Comparison of ENCODE assay signal across 8 mouse cellular contexts in genomic region chr13:95444824-95445223, GRCm38 (mm10). TPM values are rescaled to one million over a fixed set of nuclear protein-coding genes. Genes with fewer than 3 reads are reported as not detected.
DNase-seq lines count a peak whose midpoint lies in the region; ATAC-seq and TF ChIP-seq lines count a peak whose summit lies in the region.

Gene Crhbp (minus strand): TSS chr13:95444924.

- no peaks in the 10 kb centered on the region for H3K36me3 ChIP-seq in kidney, embryonic 16.5 days (ENCODE audit: insufficient read depth, low read length)
- H3K36me3 ChIP-seq in kidney, adult 2 months (ENCODE audit: control insufficient read depth, insufficient read depth, low read length): no peaks in the 10 kb centered on the region
- H3K36me3 ChIP-seq in embryonic facial prominence, embryonic 13.5 days: no peaks in the 10 kb centered on the region
- H3K36me3 ChIP-seq in intestine, postnatal 0 days (ENCODE audit: control insufficient read depth, insufficient read depth): no peaks in the 10 kb centered on the region
- H3K36me3 ChIP-seq in midbrain, embryonic 16.5 days (ENCODE audit: control insufficient read depth, insufficient read depth, low read length): no peaks in the 10 kb centered on the region

- H3K27me3 ChIP-seq in kidney, embryonic 16.5 days (ENCODE audit: insufficient read depth, low read length): peaks cover 35% of the 10 kb centered on the region
- H3K27me3 ChIP-seq in kidney, adult 2 months (replicated peaks; ENCODE audit: control insufficient read depth, insufficient read depth, low read length): peaks cover 1% of the 10 kb centered on the region
- peaks cover 55% of the 10 kb centered on the region for H3K27me3 ChIP-seq in embryonic facial prominence, embryonic 13.5 days
- H3K27me3 ChIP-seq in intestine, postnatal 0 days (replicated peaks; ENCODE audit: control insufficient read depth, insufficient read depth, low read length): peaks cover 23% of the 10 kb centered on the region; the same call in 1 of the 2 replicates
- H3K27me3 ChIP-seq in midbrain, embryonic 16.5 days (ENCODE audit: control insufficient read depth, insufficient read depth, low read depth, low read length): peaks cover 11% of the 10 kb centered on the region; the same call in 1 of the 2 replicates

- WGBS in kidney, embryonic 16.5 days: 60% methylated on average over 11 of the region's 11 CpGs
- 76% methylated on average over 11 of the region's 11 CpGs for WGBS in kidney, adult 2 months
- WGBS in embryonic facial prominence, embryonic 13.5 days: 66% methylated on average over 11 of the region's 11 CpGs
- WGBS in intestine, postnatal 0 days: 76% methylated on average over 11 of the region's 11 CpGs
- 46% methylated on average over 11 of the region's 11 CpGs for WGBS in midbrain, embryonic 16.5 days

- peaks cover 8% of the 10 kb centered on the region; the same call in 1 of the 2 replicates for H3K4me1 ChIP-seq in kidney, embryonic 16.5 days (ENCODE audit: insufficient read depth, low read length)
- no peaks in the 10 kb centered on the region for H3K4me1 ChIP-seq in kidney, adult 2 months (ENCODE audit: control insufficient read depth, insufficient read depth, low read length)
- peaks cover 14% of the 10 kb centered on the region for H3K4me1 ChIP-seq in embryonic facial prominence, embryonic 13.5 days
- H3K4me1 ChIP-seq in intestine, postnatal 0 days (replicated peaks; ENCODE audit: control insufficient read depth, insufficient read depth, low read length): no peaks in the 10 kb centered on the region
- peaks cover 9% of the 10 kb centered on the region; the same call in 1 of the 2 replicates for H3K4me1 ChIP-seq in midbrain, embryonic 16.5 days (ENCODE audit: control insufficient read depth, insufficient read depth, low read length)

- peak within 1 kb of the TSS; percentile 48 for H3K9ac ChIP-seq in kidney, embryonic 16.5 days (replicated peaks; ENCODE audit: low read length)
- H3K9ac ChIP-seq in embryonic facial prominence, embryonic 13.5 days: peak within 1 kb of the TSS; percentile 49
- no peak within 1 kb of the TSS for H3K9ac ChIP-seq in intestine, postnatal 0 days (ENCODE audit: low read depth, low read length)
- H3K9ac ChIP-seq in midbrain, embryonic 16.5 days (ENCODE audit: low read depth, low read length): peak within 1 kb of the TSS; percentile 66

- H3K4me2 ChIP-seq in kidney, embryonic 16.5 days (replicated peaks; ENCODE audit: low read depth, low read length): peak within 1 kb of the TSS; percentile 78
- H3K4me2 ChIP-seq in embryonic facial prominence, embryonic 13.5 days: peak within 1 kb of the TSS; percentile 77
- H3K4me2 ChIP-seq in intestine, postnatal 0 days (replicated peaks; ENCODE audit: low read depth): peak within 1 kb of the TSS; percentile 67
- H3K4me2 ChIP-seq in midbrain, embryonic 16.5 days (ENCODE audit: low read length): peak within 1 kb of the TSS; percentile 92

- no peak for TF ChIP-seq CTCF in kidney, adult 2 months (conservative IDR thresholded peaks at IDR 0.05; ENCODE audit: insufficient read depth, insufficient read length, low read depth, low read length)
- no peak for TF ChIP-seq CTCF in intestine, postnatal 0 days (IDR thresholded peaks at IDR 0.05; ENCODE audit: low read depth)

- no peaks in the 10 kb centered on the region for H3K9me3 ChIP-seq in kidney, embryonic 16.5 days (ENCODE audit: low read length)
- H3K9me3 ChIP-seq in embryonic facial prominence, embryonic 13.5 days: no peaks in the 10 kb centered on the region
- H3K9me3 ChIP-seq in intestine, postnatal 0 days (ENCODE audit: control insufficient read depth): no peaks in the 10 kb centered on the region
- H3K9me3 ChIP-seq in midbrain, embryonic 16.5 days (replicated peaks; ENCODE audit: control insufficient read depth, low read length, poor library complexity, severe bottlenecking): no peaks in the 10 kb centered on the region

- no peak for TF ChIP-seq POLR2A in kidney, adult 2 months (IDR thresholded peaks at IDR 0.05; ENCODE audit: low read depth, low read length)

- H3K27ac ChIP-seq in kidney, embryonic 16.5 days (ENCODE audit: low read length): no peak within 1 kb of the TSS
- H3K27ac ChIP-seq in kidney, adult 2 months (ENCODE audit: insufficient read depth, low read depth, low read length): no peak within 1 kb of the TSS
- H3K27ac ChIP-seq in embryonic facial prominence, embryonic 13.5 days: no peak within 1 kb of the TSS
- H3K27ac ChIP-seq in intestine, postnatal 0 days (ENCODE audit: low read depth, low read length): no peak within 1 kb of the TSS
- no peak within 1 kb of the TSS for H3K27ac ChIP-seq in midbrain, embryonic 16.5 days (ENCODE audit: low read length)

- H3K4me3 ChIP-seq in kidney, embryonic 16.5 days (ENCODE audit: low read length): peak within 1 kb of the TSS; percentile 48
- no peak within 1 kb of the TSS for H3K4me3 ChIP-seq in kidney, adult 2 months (ENCODE audit: insufficient read depth, low read depth, low read length)
- H3K4me3 ChIP-seq in embryonic facial prominence, embryonic 13.5 days: peak within 1 kb of the TSS; percentile 43
- H3K4me3 ChIP-seq in intestine, postnatal 0 days (ENCODE audit: low read depth, low read length): peak within 1 kb of the TSS; percentile 32
- peak within 1 kb of the TSS; percentile 51 for H3K4me3 ChIP-seq in midbrain, embryonic 16.5 days (ENCODE audit: low read depth, low read length)

- no peak for DNase-seq in kidney, adult 2 months
- no peak for DNase-seq in right cerebral cortex, postnatal 14 days
- no peak for DNase-seq in right cerebral cortex, postnatal 36 days (ENCODE audit: low spot score in 2 of 2)

- ATAC-seq in kidney, embryonic 16.5 days (ENCODE audit: low FRiP score, low TSS enrichment): no peak
- ATAC-seq in embryonic facial prominence, embryonic 13.5 days (ENCODE audit: insufficient number of reproducible peaks, insufficient read depth, low FRiP score, low TSS enrichment, low read depth): no peak
- no peak for ATAC-seq in intestine, postnatal 0 days
- ATAC-seq in midbrain, embryonic 16.5 days: no peak
- no peak for ATAC-seq in megakaryocyte-erythroid progenitor cell, adult 5-6 weeks (replicated peaks; ENCODE audit: low FRiP score, low TSS enrichment, poor library complexity, severe bottlenecking)

RNA-seq across cellular contexts. Expression of gene Crhbp, which starts in this region (rescaled TPM):
- 0.09 and 0.17 TPM in 2 replicates for polyA plus RNA-seq in kidney, embryonic 16.5 days (2015; fragmentation: Nextera tagmentation; extraction: Ambion mirVana)
- 0.05 TPM in 1 of 2 replicates, not detected in the other for polyA plus RNA-seq in kidney, adult 2 months (2012; rRNA removed)
- polyA plus RNA-seq in embryonic facial prominence, embryonic 13.5 days (2015; fragmentation: Nextera tagmentation; extraction: Ambion mirVana): 0.11 and 0.25 TPM in 2 replicates
- not detected in 2 replicates for polyA plus RNA-seq in intestine, postnatal 0 days (2015; fragmentation: Nextera tagmentation; extraction: Ambion mirVana)
- 2.9 and 3.7 TPM in 2 replicates for polyA plus RNA-seq in midbrain, embryonic 16.5 days (2015; fragmentation: Nextera tagmentation; extraction: Ambion mirVana)
- total RNA-seq in megakaryocyte-erythroid progenitor cell, adult 5-6 weeks (2014; fragmentation: Nextera tagmentation): not detected in 2 replicates
- total RNA-seq in megakaryocyte-erythroid progenitor cell, adult 5-6 weeks (2017): not detected in 2 replicates
